Mouse (Mus musculus) lung, postnatal 25 days (tissue): ENCODE measurements around the gene Ccdc13.

Source experiments
- DNase-seq: peaks from one replicate; pipeline ENCODE4 v3.0.0; 2022; ENCODE audit warnings: low spot score

Gene Ccdc13

DNA sequence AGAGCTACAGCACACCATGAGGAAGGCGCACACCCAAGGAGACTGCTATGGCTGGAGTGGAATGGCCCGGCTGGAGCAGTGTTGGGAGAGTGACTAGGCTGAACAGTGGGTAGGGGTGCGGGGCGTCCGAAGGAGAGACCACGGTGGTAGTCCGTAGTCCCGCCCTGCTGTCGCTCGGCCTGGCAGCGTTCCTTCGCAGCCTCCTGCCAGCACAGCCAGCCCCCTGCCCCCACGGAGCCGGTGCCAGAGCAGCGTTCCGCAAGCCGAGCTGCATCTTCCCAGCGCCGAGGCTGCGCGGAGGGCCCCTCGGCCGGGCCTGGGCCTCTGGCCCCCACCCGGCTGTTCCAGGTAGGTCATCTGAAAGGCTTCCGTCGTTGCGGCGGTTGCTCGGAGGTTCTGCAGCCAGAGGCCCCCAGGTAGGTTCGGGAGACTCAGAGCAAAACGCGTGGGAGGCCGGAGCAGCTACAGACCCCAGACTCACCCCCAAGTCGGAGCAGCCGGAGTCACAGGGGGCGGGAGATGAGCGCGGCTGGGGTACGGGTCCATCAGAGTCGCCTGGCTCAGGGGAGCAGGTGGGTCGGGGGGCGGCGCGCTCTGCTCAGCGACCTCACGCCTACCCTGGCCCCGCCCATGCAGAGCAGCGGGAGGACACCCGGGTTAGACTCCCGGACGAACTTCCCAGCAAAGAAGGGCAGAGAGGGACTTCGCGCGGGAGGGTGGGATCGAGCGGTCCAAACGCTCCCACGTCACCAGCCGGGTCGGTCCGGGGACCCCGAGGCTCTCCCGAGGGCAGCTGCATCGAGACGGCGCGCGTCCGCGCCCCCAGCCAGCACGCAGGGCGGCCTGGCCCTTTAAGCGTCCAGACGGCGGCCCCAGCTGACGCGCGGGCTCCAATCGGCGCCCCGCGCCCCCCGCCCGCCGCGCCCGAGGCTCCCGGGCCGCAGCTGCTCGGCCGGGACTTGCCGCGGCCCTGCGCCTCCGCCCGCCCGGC lies 79.9 kb downstream of the Ccdc13 start, which contains the start of gene Zfp651:
Gene Zfp651 (plus strand): TSS at position 240 of the 991 bp plus-strand sequence.
- DNase-seq = peak; percentile 34

DNA sequence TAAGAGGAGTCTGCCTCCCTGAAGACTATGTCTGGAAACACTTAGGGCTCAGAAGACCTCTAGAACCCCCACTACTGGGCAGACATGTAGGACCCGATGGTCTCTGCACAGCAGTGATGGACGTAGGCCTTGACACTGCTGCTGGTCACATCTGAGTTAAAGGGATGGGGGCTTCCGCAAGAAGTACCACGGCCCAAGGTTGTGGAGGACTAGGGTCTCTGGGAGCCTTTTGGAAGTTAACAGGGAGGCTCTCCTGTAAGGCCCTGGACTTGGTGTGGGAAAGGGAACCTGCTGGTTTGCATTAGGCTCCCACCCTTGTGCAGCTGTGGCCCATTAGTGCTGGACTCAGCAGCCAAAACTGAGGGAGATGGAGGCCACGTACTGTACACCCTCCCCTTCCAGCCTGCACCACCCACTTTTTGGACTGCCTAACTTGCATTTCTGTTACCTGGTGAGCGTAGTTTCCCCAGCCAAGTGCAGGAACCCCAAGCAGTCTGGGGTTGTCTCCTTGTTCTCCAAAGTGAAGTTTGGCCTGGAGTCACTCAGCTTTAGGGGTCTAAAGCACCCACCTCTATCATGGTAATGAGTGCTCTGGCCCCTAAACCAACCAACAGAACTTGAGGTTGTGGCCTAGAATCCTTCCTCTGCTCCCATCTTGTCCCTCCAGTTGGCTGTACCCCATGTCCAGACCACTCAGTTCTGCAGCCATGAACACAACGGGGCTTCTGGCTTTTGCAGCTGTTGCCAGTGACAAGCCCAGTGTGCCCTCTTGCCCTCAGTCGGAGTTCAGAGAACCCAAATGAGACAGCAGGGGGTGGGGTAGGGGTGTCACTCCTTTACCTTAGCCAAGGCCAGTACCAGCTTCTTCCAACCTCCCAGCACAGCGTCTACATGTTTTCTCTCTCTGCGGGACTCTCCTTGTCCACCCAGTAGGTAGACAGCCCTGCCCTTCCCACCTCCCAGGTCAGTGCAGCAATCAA lies 81.1 kb downstream of the Ccdc13 start:
- DNase-seq = no peak

DNA sequence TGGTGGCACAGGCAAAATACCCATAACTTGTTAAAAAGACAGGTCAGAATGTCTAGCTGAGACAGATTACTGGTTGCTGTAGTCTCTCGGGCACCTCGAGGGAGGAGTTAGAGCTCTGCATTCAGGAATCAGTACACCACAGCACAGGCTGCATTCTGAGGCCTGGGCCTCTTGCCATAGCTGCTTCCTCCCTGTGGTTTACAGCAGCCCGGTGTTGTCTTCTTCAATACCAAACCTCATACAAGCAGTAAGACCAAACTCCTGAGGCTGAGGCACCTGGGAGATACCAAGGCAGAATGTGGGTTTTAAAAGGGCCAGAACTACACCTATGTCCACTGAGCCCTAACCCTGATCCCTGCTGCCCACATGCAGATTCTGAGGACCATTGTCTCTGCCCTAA lies 81.8 kb downstream of the Ccdc13 start:
- no peak for DNase-seq

DNA sequence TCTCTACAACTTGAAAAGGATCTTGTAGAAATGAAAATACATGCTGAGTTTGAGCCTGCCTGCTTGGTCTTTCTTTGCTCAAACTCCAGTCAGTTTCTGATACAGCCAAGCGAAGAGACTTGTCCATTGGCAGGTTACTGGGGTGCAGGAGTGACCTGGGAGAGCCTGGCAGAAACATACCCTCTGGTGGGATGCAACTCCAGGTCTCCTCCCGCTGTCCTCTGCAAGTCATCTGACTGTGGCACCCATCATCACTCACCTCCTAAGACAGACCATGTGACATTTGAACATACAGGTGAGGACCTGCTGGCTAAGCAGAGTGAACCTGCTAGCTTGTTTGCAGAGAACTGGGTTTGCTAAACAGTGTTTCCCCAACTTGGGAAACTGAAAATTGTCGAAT lies 82.5 kb downstream of the Ccdc13 start:
- no peak for DNase-seq

DNA sequence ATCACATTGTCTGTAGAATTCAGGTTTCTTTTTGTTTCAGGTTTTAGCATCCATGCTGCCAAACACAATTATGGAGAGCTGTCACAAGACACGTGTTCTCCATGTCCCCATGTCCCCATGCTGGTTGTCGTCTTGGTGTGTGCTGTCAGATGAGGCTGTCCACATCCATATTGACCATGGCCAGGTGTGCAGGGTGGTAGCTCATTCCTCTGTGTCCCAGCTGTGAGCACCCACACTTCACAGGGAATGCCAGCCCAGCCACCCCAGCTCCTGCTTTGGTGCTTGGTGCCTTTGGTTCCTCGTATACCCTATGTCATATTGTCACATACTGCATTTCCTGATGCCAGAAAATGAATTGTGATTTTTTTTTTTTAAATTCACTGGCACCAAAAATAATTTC lies 84.6 kb downstream of the Ccdc13 start:
- no peak for DNase-seq

DNA sequence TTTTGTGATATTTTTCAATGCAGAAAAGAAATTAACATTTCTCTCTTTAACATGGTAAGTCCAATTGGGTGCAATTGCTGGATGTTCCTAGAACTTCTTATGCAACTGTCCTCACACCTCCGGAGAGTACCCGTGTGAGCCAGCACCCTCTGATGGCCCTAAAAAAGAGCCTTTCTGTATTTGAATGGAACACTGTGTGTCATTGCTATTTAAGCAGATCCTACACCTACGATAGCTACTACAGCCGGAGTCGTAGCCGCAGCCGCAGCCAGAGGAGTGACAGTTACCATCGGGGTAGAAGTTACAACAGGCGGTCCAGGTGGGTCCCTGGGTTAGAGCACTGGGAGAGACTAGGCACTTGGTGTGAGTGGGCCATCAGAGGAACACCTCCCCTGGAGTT lies 86.5 kb downstream of the Ccdc13 start:
- no peak for DNase-seq
